In the genomic region with DNA sequence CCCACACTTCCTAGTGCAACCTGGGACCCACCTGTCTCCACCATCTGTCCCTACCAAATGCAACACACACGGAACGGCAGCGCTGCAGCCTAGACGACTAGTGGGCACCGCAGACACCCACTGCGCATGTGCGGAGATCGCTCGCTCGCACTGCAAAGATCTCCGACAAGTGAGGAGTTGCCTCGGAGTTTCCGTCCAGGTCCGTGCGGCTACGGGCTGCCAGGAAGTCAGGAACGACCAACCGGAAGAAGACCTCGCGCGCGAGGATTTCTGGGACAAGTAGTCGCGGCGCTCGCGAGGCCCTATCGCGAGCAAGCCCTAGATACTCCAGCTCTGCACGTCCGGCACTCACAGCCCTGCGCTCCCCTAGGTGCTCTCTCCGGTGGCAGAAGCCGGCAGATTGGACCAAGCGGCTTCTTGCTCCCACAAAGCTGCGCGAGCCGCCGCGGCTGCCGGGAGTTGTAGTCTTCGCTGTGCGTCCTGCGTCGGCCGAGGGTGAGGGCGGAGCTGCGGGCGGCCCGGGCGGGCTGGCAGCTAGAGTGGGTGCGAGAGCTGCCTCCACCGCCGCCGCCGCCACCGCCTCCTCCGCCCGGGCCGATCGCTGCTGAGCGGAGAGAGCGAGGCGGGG, we compare ENCODE assay signal across 7 mouse cellular contexts. TPM values are rescaled to one million over a fixed set of nuclear protein-coding genes. Genes with fewer than 3 reads are reported as not detected.
DNase-seq lines count a peak whose midpoint lies in the region; ATAC-seq lines count a peak whose summit lies in the region.

A gene (plus strand): TSS at position 476 of the 628 bp plus-strand sequence.

- DNase-seq in adrenal gland, adult 2 months = peak; percentile 95
- peak; percentile 93 for DNase-seq in embryo, embryonic 11.5 days (ENCODE audit: low read depth, low spot score)
- DNase-seq in gastrocnemius, postnatal 36 days = peak; percentile 91
- peak; percentile 97 to 99 for DNase-seq in left cerebral cortex, postnatal 25 days (ENCODE audit: low spot score in 2 of 2)
- DNase-seq in midbrain, embryonic 10.5 days (ENCODE audit: low spot score) = peak; percentile 98
- DNase-seq in right cerebral cortex, postnatal 4 days = peak; percentile 92

- peak within 1 kb of the TSS; percentile 88 for H3K4me3 ChIP-seq in intestine, embryonic 15.5 days (replicated peaks)
- peak within 1 kb of the TSS; percentile 99 for H3K4me3 ChIP-seq in midbrain, embryonic 10.5 days

- intact Hi-C loops in gastrocnemius, postnatal 36 days (cut with DNase I) = loop anchor here (5.0 kb wide), 1 partner anchor 55 kb away; no protein-coding TSS in a partner anchor
- intact Hi-C loops in left cerebral cortex, postnatal 25 days (cut with DNase I) = loop anchor here (5.0 to 10.0 kb wide), 3 partner anchors 50 to 502 kb away; a partner anchor contains a TSS

- peak within 1 kb of the TSS; percentile 98 for H3K27ac ChIP-seq in intestine, embryonic 15.5 days
- peak within 1 kb of the TSS; percentile 99 for H3K27ac ChIP-seq in midbrain, embryonic 10.5 days (replicated peaks)

- 0 out of 2 replicates have a peak, but pooled peaks cover 6% of the 10 kb centered on the region for H3K4me1 ChIP-seq in intestine, embryonic 15.5 days (replicated peaks)
- H3K4me1 ChIP-seq in midbrain, embryonic 10.5 days = peaks cover 25% of the 10 kb centered on the region

- no peaks in the 10 kb centered on the region for H3K9me3 ChIP-seq in intestine, embryonic 15.5 days
- H3K9me3 ChIP-seq in midbrain, embryonic 10.5 days (replicated peaks) = no peaks in the 10 kb centered on the region

- peak within 1 kb of the TSS; percentile 91 for H3K9ac ChIP-seq in intestine, embryonic 15.5 days

- peak within 1 kb of the TSS; percentile 82 for H3K4me2 ChIP-seq in intestine, embryonic 15.5 days (replicated peaks)

- peak; percentile 96 for ATAC-seq in intestine, embryonic 15.5 days

- WGBS in intestine, embryonic 15.5 days = under 1% methylated on average over 64 of the region's 64 CpGs
- WGBS in midbrain, embryonic 10.5 days = under 1% methylated on average over 61 of the region's 64 CpGs

- H3K36me3 ChIP-seq in intestine, embryonic 15.5 days = no peaks in the 10 kb centered on the region
- H3K36me3 ChIP-seq in midbrain, embryonic 10.5 days = no peaks in the 10 kb centered on the region

- no peaks in the 10 kb centered on the region for H3K27me3 ChIP-seq in intestine, embryonic 15.5 days (replicated peaks)
- no peaks in the 10 kb centered on the region for H3K27me3 ChIP-seq in midbrain, embryonic 10.5 days (ENCODE audit: low read depth, poor library complexity, severe bottlenecking)

RNA-seq across cellular contexts. Expression of the gene that starts here (rescaled TPM):
- total RNA-seq in adrenal gland, adult 2 months (2021) = 10 to 100 TPM; 85.2 to 98.2 TPM
- 45.9 and 57.8 TPM in 2 replicates for polyA plus RNA-seq in adrenal gland, adult 2 months (2012; rRNA removed)
- 10 to 100 TPM; 51.0 to 52.6 TPM for total RNA-seq in gastrocnemius, postnatal 36 days (2021)
- polyA plus RNA-seq in intestine, embryonic 15.5 days (2015; fragmentation: Nextera tagmentation; extraction: Ambion mirVana) = 59.8 and 65.7 TPM in 2 replicates
- 100 to 1,000 TPM; 120 to 127 TPM for total RNA-seq in left cerebral cortex, postnatal 25 days (2021)
- 93.9 and 102 TPM in 2 replicates for polyA plus RNA-seq in midbrain, embryonic 10.5 days (2016; fragmentation: Nextera tagmentation; extraction: Ambion mirVana)

Comparison
In these comparisons a context has a peak if more than half of its experiments do, and no peak if none do; other contexts are left out.
1. Peak in every context shown above with its lines: DNase-seq, ATAC-seq, H3K4me3 ChIP-seq and H3K27ac ChIP-seq.